Mouse (Mus musculus) lung, postnatal 36 days (tissue): Measurements from ENCODE around the gene Pofut1.
A peak's percentile ranks its signal among the peaks of the same experiment; 100 is the strongest.

ENCODE experiments used
- DNase-seq: peaks from one replicate; pipeline ENCODE4 v3.0.0; 2022; ENCODE audit warnings: mixed read lengths

The Pofut1 gene

DNA sequence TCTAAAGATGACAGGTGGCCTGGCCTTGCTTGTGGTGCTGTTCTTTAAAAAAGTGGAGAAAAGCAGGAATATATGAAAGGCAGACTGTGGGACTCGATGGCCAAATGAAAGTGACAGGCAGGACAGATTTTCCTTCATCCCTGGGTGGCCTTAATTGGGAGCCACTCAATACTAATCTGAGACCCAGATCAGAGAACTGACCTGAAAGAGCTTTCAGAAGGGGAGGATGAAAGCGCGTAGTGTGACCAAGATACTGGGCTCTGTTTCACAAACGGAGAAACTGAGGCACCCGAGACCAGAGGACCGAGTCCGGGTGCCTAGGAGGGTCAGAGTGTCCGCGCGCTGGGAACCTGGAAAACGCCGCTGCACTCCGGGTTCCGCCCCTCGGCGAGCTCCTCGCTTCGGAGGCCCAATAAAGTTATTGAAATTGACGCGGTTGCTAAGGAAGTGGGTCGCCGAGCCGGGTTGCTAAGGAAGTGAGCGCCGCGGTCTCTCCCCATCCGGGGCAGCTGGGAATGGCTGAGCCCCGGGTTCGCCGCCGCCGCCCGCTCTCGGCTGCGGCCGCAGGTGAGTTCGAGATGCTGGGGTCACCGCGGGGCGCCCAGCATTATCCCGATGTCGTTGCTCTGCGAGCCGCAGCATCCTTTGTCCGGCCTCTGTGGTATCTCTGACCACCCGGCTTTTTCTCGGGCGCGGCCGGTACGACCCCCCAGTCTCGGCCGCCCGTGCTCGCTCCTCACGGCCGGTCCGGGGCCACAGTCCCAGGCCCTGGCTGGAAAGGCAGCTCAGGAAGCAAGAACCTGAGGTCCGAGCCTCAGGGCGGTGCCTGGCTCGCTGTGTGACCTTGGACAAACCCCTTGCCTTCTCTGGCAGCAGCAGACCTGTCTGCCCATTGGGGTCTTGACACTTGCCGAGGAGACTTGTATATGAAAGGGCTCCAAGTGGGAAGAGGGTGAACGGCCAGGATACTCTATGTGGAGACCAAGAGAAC is 49.9 kb downstream of the Pofut1 start, which contains the start of gene Kif3b:
TSS of gene Kif3b (plus strand) at position 476 of the 991 bp plus-strand sequence.
- DNase-seq: peak; percentile 94

DNA sequence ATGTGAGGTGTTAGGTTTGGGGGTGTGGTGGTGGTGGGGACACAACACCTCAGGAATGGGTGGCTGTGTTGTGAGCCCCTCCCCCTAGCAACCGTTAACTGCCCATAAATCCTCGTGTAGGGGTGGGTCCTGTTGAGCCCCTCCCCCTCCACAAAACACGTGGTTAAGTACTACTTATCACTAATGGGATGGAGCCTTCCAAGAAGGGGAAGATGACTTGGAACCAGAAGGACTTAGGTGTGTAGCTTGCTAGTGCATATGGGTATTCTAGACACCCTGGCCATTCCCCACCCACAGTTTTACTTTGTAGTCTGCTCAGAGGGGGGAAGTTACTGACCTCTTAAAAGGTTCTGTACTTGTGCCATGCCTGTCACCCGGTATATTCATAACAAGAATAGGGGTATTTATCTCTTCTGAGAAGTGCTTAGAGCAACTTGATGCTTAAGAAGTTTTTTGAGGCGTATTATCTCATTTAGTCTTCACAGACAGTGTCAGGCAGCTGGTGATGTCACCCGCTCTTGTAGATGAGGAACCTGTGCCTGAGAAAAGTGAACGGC is 51.0 kb downstream of the Pofut1 start:
- peak; percentile 61 for DNase-seq

DNA sequence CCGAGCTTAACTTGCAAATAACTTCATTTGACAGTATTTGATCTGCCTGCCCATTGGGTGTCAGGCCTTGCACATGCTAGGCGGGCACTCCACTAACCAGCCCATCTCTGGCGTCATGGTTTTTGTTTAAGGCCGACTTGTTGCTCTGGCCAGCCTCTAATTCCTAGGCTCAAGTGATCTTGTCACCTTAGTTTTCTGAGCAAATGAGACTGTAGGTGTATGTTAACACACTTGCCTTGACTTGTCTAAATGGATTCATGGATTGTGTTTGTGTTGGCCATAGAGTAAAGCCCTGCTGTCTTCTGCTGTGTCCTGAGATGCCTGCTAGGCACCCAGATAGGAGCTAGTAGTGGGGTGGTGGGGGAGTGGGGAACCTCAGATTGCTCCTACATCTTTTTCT is 53.9 kb downstream of the Pofut1 start:
- DNase-seq: no peak

DNA sequence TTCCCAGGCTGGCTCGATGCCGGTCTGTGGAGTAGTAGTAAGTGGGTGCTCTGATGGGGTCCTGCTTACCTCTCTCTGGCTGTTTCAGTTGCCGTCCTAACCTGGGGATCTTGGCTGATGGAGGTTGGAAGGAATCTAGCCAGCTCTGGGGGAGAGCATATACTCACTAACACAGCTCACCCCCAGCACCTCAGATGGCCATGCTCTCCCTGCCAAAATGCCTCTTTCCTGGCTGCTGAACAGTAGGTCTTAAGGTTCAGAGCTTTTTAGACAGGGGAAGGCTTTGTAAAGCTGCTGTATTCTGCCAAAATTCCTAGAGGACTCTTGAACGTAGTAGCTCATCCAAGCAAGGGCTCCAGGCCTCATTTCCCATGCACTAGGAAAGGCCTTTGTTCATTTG is 56.4 kb downstream of the Pofut1 start:
- no peak for DNase-seq

DNA sequence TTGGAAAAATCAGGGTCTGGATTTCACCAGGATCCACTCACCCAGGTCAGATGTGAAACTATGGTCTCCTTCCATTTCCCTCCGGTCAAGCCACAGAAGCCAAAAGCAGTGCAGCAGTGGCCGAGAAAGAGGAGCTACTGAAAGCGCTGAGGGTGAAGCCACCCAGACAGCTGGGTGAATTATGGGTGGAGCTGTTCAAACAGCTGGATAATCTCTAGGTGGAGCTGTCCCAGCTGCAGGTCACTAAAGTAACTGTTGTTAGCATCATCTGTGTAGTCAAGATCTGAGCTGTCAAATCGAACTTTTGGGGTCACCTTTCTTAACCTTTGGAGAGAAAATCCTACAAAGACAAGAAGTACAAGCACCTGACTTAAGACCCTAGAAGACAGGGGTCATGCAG is 57.1 kb downstream of the Pofut1 start:
- peak; percentile 34 for DNase-seq

DNA sequence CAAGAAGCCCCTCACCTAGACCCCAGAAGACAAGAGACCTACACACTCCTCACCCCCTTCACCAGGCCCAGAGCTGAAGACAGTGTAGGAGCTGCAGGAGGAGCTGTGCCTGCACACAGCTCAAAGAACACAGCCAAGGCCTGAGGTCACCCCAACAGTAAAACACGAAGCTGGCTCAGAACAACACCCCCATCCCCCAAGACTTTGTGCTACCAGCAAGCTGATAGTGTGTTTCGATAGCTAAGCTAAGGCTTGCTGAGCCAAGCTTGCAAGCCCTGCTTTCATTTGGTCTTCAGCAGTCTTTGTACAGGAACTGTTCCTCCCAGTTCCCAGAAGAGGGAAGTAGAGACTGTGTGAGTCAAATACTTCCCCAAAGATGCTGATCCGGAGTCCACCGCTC is 57.5 kb downstream of the Pofut1 start:
- DNase-seq: peak; percentile 63

DNA sequence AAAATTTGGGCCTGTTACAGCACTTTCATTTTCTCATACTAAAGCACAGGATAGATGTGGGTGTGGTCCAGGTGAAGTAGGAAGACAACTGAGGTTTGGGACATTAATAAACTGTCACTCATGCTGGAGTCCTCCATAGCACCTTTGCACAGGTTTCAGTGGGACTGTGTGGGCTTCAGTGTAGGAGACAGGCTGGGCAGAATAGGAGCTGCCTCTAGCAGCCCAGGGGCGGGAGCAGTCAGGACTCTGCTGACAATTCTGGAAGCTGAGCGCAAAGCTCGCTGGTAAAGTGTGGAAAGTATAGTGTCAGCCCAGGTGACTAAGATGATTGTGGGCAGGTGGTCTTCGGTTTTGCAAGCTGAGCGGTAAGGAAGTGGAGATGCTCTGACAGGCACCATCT is 59.8 kb downstream of the Pofut1 start:
- DNase-seq: no peak

DNA sequence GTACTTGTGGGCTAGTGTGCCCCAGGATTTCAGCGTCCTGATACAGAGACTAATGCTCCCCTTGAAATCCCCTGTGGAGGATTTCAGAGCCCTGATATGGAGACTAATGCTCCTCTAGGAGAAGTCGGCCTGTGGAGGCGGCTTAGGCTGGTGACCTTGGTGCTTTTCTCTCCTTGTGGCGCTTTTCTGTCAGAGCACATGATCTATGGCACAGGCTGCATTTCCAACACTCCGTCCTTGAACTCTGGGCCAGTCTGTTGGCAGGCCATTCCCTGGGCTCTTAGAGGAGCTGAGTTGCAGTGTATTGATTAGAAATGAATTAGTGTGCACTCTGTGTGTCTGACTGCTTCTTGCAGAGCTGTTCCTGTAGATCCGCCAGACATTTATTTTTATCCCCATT is 63.9 kb downstream of the Pofut1 start:
- no peak for DNase-seq

DNA sequence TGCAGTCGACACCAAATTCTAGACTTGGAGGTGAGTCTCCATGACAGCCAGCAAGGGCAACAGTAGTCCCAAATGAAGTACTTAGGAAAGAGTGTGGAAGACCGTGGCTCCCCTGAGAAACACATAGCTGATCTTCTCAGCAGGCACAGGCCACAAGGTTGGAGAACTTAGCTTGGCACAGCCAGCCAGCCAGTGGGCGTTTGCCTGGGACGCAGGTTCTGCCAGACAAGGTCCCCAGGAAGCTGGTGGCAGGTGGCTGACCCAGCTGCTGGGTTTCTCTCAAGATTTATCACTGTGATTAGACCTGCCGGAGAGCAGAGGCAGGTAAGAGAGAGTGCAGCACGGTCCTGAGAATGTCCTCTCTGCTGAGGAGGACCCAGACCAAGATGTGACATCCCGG is 67.3 kb downstream of the Pofut1 start:
- DNase-seq: no peak

DNA sequence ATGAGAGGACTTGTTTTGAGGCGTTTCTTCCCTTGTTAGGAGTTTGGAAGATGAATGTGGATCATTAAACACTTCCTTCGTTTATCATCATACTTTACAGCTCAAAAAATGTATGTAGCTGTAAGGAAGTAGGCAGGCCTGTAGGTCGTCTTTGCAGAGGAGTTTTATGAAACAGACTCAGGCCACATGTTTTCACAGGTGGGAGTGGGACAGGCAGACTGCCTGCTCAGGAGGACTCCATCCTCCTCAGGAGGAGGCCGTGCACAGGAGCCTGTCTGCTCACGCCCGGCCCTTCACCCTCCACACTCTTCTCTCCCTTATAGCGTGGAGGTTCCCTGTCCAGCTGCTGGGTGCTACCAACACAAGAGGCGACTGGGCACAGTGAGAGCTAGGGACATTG is 67.8 kb downstream of the Pofut1 start:
- no peak for DNase-seq

DNA sequence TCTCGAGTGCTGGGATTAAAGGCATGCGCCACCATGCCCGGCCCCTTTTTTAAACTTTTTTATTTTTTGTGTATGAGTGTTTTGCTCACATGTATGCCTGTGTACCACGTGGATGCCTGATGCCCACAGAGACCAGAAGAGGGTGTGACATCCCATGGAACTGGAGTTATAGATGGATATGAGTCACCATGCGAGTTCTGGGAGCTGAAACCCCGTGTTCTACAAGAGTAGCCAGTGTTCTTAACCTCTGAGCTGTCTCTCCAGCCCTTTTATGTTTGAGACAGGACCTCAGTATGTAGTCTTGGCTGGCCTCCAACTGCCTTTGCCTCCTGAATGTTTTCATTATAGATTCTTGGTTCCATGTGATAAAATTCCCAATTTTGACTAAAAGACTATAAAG is 68.9 kb downstream of the Pofut1 start:
- no peak for DNase-seq

DNA sequence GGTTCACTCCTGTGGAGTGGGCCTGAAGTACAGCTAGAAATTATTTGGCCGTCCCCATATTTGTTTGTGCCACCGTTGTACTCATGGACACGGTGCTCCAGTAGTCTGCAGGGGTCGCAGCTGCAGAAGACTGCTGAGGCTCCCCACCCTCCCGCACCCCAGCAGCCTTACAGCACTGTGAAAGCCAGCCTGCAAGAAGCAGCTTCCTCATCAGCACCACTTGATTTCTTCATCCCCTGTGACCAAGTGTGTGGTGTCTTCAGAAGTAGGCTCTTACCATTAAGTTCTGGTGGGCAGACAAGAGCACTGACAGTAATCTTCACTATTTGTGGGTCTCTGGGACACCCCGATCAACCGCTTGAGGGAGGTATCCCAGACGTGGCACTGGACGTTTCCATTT is 71.6 kb downstream of the Pofut1 start:
- DNase-seq: no peak

DNA sequence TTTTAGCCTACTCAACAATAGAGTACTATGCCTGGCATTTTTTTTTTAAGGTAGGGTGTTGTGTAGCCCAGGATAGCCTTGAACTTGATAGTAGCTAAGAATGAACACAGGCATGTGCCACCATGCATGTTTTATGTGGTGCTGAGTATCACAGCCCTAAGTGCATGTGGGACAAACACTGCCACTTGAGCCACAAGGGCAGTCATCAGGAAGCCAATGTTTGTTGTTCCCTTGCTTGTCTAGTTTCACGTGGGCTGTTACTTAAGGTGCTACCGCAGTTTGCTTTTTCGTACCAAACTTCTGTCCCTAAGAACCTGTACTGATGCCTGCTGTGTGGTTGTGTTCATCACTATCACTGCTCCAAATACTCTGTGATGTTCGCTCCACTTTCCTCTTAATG is 77.1 kb downstream of the Pofut1 start:
- peak; percentile 58 for DNase-seq

DNA sequence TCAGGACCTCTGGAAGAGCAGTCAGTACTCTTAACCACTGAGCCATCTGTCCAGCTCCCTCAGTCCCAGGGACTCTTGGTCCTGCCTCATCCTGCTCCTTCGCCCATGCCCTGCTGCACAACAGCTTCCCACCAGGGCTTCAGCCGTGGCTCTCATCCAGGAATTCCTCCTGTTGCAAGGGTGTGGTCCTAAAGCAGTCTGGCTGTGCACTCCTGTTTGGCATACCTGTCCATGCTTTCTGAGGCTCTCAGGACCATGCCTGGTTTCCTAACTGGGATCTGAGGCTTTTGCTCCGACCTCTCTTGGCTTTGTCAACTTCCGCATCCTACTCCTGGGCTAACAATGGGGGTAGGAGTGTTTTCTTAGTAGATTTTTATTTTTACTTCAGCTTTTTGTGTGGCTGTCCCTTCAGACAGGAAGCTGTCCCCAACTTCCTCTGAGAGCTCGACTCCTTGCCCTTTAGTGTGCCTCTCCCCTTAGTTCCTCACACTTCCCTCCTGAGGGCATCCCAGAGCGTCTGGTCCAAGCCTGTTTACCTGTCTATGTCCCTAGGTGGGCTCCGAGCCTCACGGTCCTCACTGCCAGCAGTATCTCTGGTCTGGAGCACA is 77.8 kb downstream of the Pofut1 start:
- DNase-seq: peak; percentile 72
